Mouse (Mus musculus) stomach, postnatal 0 days (tissue): ENCODE measurements at regions not wholly inside any gene's neighbourhood (a gene's known extent, or its start where the extent isn't known, plus 50 kb on each side); places are given as distances from the start of the nearest gene placed in this dataset.

Experiments used
- CTCF ChIP-seq: IDR thresholded peaks from 2 replicates; pipeline ENCODE4 v1.5.1; 2016; ENCODE audit warnings: antibody characterized with exemption, low read depth, mild to moderate bottlenecking, moderate library complexity
- EP300 ChIP-seq: optimal IDR thresholded peaks from 2 replicates; pipeline ENCODE3; 2016; ENCODE audit warnings: antibody characterized with exemption

- TF ChIP-seq CTCF (no peak), EP300 (no peak)
Measured at GRCm38 (mm10) chr14:71728542-71728941, 763.1 kb downstream of the Gm9195 start.
